Mouse (Mus musculus) monocyte, adult 2 months (primary cell): ENCODE measurements around the gene Pafah2.

Experiments used
- DNase-seq, 2 experiments: peaks; one replicate each; pipeline ENCODE4 v3.0.0; 2022; ENCODE audit warnings: low spot score in 2 of 2, low read depth in 1 of 2

The Pafah2 gene

DNA sequence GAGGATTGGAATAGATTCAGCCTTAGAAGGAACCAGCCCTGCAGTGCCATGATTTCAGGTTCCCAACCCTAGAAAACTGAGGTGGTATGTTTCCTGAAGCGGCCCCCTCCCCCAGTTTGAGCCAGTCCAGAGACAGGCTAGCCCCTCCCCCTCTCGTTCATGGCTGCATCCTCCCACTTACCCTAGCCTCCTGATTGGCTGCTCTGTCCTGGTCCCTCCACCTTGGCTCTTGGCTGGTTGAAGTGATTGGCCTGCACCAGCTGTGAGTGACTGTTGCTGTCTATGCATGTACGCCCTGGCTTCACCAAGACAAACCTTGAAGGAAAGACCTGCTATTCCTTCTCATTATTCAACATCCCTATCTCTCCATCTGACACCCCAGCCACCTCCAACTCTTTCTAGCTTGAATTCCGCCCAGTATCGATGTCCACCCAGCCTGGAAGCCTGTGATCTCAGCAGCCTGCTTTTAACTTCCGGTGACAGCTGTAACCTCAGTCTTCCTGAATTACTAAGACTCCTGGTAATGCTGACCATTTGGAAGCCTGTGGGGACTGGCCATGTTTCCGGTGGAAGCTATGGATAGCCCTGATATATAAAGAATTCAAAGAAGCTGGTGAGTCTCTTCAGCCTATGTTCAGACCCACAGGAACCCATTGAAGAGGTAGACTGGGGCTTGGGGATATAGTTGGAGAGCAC lies 61.2 kb downstream of the Pafah2 start:
- DNase-seq, result no peak

DNA sequence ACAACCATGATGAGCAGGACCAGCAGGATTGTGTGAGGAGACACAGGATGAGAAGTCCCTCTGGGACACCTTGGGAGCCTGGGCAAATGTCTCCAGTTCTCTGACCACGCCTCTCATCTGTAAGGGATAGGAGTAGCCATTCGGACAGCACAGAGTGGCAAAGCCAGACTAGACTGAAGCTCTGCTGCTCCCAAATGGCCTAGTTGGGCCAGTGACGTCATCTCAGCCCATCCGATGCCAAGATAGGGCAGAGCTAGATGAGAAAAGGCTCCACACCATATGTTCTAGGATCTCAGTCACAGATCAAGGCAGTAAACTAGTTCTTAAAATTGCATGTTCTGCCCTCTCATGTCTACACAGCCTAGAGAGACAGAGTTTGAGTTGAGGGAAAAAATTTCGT lies 62.7 kb downstream of the Pafah2 start:
- no peak for DNase-seq

DNA sequence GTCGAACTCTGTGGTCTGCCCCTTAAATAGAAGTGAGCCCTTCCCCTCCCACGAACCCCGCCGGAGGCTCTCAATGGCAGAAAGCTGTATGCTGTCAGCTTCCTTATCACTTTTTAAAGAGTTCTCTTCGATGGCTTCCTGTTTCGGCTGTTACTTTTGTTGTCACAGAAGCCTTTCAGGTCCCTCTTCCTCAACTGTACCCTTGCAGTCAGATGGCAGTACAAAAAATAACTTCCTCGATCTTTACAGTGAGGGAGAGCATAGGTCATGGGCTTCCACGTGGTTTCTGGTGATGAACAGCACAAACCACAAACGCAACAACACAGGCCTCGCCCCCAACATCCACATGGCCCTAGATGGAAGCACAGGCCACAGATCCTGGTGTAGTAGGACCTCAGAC lies 64.2 kb downstream of the Pafah2 start:
- DNase-seq, result peak; percentile 24 to 51

DNA sequence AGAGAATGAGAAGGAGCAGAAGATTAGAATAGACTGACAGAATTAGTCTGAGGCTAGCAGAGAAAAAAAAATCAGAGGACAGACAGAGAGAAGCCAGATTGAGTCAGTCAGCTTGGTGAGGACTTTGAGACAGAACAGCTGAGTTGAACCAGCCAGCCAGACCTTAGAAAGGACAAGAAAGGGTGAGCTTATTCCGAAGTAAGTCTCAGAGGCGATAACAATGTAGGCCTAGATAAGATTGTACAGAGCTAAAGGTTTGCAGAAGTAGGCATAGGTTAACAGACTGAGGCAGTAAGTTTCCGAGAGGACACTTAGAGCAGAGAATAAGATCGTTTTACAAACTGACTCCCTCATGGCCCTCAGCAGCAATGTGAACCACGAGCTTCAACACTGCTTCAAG lies 65.1 kb downstream of the Pafah2 start:
- DNase-seq, result no peak

DNA sequence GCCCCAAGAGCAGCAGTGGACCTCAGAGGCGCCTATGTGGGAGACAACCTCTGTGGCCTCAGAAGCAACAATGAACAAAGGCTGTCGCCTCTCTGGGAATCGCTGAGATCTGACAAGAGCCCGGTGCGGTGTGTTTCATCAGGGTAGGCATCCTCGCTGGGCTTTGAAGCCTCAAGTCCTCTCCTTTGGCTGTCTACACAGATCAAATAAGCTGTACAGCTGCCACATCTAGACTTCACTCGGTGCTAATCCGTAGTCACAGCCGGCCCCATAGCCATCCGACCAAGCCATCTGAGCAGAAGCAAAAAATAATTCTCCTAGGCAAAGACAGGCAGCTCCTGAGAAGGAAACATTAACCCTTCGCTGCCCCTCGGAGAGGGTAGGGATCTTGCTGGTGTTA lies 69.7 kb downstream of the Pafah2 start:
- DNase-seq, result no peak

DNA sequence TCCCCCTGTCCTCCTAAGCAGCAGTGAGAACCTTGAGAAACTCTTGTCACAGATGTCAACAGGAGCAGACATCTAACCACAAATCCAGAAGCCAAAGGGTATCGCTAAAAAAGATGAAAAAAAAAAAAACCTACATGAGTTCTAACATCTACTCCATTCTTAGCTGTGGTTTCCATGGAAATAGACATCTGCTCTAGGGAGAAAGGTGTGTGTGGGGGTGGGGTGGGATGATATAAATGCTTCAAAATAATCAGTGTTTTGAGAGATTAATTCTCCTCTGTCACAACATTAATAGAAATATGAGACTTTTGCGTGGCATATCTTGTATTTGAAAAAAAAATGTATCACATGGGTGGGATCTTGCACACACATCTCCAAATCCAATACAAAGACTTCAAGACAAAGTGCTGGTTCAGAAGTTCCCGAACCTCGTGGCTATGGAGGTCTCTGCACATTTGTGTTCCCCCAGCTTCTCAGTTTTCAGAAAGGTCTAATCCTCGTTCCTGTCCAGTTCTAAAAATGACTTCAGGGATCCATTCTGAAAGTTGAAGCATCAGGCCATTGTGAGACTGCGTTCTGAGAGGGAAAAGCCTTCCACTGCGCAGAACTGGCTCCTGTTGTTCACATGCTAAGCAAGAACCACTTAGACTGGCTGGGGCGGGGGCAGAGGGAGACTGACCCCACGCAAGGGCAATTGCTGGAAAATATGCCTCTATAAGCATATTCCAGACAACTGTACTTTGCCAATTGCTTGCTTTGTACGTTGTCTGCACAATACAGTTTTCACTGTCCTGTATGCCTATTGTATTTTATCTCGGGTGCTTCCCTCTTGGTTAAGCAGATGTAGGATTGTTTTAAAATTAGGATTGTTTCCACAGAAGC lies 70.5 kb downstream of the Pafah2 start:
- DNase-seq, result no peak

DNA sequence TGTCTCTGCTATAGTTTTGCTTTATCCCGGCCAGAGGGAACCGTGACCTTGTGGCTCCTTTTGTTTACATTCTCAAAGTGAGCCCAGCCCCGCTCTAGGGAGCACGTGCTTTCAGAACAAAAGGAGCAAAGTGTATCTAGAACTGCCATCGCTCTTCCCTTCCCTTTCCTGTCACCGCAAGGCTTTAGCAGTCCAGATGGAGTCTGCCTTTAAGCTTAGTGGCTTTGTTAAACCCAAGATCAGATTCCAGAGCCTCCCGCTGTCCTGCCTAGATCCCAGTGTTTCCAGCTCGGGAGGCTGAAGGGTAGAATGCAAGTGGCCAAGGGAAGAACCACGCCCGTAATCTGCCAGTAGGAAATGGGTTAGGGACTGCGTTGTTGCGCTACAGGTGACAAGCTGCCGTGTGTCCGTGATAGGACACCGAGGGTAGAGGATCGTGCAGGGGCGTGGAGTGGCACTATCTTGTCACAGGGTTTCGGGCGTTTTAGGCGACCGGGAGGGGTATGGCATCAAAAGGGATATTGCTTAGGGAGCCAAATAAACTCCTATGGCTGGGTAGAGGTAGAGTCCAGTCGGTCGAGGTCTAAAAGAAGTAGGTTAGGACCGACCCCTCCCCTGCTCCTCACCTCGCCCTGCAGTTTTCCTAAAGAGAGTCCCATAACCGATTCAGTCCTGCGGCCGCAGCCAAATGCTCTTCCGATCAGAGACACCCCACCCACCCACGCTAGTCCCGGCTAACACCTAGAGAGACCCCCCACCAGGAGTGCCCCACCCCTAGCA lies 71.5 kb downstream of the Pafah2 start:
- DNase-seq, result no peak

DNA sequence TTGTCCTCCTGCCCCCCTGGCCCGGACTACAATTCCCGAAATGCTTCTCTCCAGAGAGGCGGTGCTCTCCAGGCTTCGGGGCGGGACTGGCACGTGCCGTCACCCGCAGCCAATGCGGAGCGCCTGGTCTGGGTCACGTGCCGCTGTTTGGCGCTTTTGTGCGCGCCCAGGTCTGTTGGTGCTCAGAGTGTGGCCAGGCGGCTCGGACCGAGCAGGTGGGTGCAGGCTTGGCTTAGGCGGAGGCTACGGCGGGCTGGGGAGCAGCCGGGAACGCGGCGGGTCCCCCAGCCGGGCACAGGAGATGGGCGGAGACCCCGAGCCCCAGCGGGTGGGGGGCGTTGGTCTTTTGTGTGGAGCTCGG lies 72.1 kb downstream of the Pafah2 start, which contains the start of gene Stmn1:
Gene Stmn1, plus strand, starts transcription at position 106 of the 361 bp plus-strand sequence.
- peak; percentile 82 for DNase-seq

DNA sequence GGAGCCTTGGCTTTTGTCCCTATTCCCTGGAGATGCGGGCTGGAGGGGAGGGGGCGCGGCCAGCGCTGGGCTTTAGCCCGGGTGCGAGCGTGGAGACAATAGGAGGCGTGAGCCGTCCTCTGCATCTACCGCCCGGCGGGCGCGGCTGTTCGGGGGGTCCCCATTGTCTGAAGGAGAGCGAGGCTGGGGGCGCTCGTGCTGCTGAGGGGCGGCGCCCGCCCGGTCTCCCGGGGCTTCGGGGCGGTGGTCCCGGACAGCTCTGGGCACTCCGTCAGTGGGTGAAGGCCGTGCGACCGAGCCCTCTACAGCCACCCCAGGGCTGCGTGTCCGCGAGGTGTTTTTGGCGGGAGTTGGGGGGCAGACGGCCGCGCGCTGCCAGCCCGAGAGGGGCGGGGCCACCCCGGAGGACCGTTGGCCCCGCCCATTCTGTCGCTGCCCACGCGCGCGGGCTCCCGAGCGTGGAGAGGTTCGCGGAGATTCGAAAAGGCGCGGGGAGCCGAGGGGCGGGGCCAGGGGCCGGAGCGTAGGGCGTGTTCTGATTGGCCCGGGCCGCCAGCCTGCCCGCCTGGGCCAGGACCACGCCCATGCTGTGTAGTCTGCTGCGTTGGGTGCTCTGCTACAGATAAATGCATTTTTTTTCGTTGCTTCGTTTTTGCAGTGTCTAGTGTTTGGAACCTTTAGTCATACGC lies 72.6 kb downstream of the Pafah2 start:
- DNase-seq, result peak; percentile 88 to 94

DNA sequence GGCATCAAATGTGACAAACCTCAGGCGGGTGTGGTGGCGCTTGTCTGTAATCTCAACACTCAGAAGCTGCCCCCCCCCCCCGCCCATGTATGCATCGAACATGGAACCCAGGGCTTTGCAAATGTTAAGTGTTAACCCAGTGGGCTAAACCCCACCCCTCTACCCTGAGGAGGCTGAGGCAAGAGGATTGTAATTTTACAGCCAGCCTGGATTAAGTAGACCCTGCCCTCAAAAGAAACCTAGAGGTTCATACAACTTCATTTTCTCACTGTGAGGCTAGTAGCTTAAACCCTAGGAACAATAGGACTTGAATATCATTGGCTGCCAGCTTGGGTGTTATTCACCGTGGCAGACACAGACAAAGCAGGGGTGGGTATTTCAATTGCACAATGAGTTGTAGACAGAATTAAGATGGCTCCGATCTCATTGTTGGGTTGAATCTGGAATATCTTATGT lies 73.2 kb downstream of the Pafah2 start:
- DNase-seq, result no peak

DNA sequence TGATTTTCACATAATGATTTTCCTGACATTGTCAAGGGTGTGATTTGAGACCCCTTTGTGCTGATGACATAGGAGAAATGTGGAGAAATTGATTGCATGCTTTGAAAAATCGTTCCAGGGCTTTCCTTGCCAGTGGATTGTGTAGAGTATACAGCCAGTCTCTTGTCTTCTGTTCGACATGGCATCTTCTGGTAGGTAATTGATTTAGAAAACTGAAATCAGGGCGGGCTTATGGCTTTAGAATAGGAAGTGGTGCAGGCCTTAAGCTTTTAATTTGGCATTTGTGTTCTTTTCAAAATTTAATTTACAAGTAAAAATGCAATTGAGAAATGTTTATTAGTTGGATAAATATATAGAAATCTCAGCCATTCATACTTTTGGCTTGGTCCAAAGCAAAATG lies 73.9 kb downstream of the Pafah2 start:
- no peak for DNase-seq

DNA sequence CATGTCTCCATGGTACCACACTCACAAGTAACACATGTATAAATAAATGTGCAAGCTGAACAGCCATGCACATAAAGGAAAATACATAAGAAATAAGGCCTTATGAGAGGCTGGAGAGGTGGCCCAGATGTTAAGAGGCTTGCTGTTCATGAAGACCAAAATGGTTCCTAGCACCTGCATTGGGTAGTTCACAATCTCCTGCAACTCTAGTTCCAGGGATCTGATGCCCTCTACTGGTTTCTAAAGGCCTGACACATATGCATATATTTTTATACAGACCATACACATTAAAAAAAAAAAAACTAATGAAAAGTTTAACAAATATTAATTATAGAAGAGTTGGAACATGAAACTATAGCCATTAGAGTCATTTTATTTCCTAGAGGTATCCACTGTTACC lies 75.3 kb downstream of the Pafah2 start:
- DNase-seq, result no peak

DNA sequence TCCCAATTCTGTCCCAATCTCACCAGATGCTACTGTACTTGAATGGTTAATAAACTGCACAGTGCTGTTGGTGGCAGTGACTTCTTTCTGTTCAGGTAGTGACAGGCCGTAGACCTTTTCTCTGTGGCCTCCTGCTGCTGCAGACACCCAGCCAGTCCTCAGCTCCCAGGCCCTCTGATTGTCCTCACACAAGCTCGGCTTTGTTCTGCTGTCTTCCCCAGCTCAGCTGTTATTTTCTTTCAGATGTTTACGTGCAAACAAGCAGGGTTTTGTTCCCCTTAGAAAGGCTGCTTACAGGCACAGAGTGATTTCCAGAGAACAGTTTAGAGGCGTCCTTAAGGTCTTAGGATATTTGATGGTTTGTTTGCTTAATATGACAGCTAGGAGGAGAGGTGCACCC lies 77.6 kb downstream of the Pafah2 start:
- no peak for DNase-seq

DNA sequence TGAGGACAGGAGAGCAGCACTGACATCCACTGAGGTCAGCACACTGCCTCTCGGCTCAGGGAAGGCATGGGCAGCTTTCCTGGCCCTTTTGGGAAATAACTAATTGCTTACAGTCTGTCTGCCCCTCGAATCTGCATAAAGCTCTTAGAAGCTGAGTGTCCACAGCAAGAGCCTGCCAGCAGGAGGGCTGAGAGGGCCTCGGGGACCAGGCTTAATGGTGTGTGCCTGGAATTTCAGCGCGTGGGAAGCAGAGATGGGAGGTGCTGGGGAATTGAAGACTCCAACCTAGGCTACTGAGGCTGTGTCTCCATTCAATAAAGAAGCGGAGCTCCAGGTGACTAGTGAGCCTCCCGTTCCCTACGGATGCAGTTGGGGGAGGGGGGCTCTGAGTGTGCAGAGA lies 78.1 kb downstream of the Pafah2 start:
- no peak for DNase-seq

DNA sequence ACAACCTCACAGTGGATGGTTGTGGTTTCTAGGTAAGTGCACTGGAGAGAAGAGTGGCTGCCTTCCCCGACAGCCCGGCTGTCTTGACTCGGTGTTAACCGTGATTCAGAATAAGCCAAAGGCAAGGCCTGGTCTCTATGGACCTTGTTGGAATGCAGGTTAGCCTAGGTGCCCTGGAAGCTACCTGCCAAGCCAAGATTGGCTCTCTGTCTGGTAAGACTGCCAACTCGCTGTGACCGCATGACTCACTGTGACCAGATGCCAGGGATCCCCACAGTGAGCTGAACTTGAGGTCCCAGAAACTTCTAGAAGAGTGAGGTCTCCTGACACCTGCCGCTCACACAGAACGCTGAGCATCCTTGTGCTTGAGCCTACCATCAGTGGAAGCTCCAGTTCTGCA lies 80.8 kb downstream of the Pafah2 start:
- DNase-seq, result no peak
